Mouse (Mus musculus) bone marrow macrophage, adult 2 months (primary cell): ENCODE measurements around the gene Mettl8. TPM values are rescaled to one million over a fixed set of nuclear protein-coding genes. Genes with fewer than 3 reads are reported as not detected.

ENCODE experiments used
- H3K27ac ChIP-seq: 2 replicates; pipeline ENCODE4 v1.5.1; 2012; ENCODE audit warnings: low read depth, low read length; ENCODE audit not compliant: insufficient read depth
- H3K4me1 ChIP-seq: 2 replicates; pipeline ENCODE4 v1.6.1; 2012; ENCODE audit warnings: low read length; ENCODE audit not compliant: control insufficient read depth, insufficient read depth
- H3K4me3 ChIP-seq: 2 replicates; pipeline ENCODE4 v1.5.1; 2012; ENCODE audit warnings: mild to moderate bottlenecking, low read length, moderate library complexity; ENCODE audit not compliant: insufficient read depth
- CTCF ChIP-seq: IDR thresholded peaks from 2 replicates; pipeline ENCODE4 v1.5.1; 2012; ENCODE audit warnings: low read depth, mild to moderate bottlenecking, low read length, moderate library complexity
- POLR2A ChIP-seq: IDR thresholded peaks from 2 replicates; pipeline ENCODE4 v1.6.1; 2012; ENCODE audit warnings: mild to moderate bottlenecking, low read depth, low read length, borderline replicate concordance
- polyA plus RNA-seq: library from polyadenylated mRNA; stranded (reverse); fragments of >200 nt; gene quantifications from 2 replicates; pipeline ENCODE4 v1.2.4, GENCODE M21; 2012; ENCODE audit not compliant: missing spikeins, insufficient read depth, insufficient read length

Gene Mettl8
- polyA plus RNA-seq, 1 experiment: 12.8 TPM

- no peak overlapping the region for H3K4me3 ChIP-seq
- TF ChIP-seq CTCF (no peak), POLR2A (no peak)
- no peak overlapping the region for H3K27ac ChIP-seq
- peaks cover 31% of the 10 kb centered on the region for H3K4me1 ChIP-seq
Observed at GRCm38 (mm10) chr2:70993740-70994139, 61.6 kb downstream of the Mettl8 start.

- no peak for TF ChIP-seq CTCF
- TF ChIP-seq POLR2A: no peak
- Histone ChIP-seq H3K4me3 (no peak overlapping the region), H3K27ac (no peak overlapping the region), H3K4me1 (peaks cover 35% of the 10 kb centered on the region)
Observed at GRCm38 (mm10) chr2:70992715-70993114, 62.7 kb downstream of the Mettl8 start.

GRCm38 (mm10) chr2:70990196-70990595 is 65.2 kb downstream of the Mettl8 start:
- TF ChIP-seq CTCF (no peak), POLR2A (no peak)
- H3K4me1 ChIP-seq: peaks cover 50% of the 10 kb centered on the region
- peak overlapping the region; percentile 74 for H3K27ac ChIP-seq
- H3K4me3 ChIP-seq: no peak overlapping the region

- peaks cover 50% of the 10 kb centered on the region for H3K4me1 ChIP-seq
- H3K4me3 ChIP-seq: peak overlapping the region; percentile 8
- H3K27ac ChIP-seq: peak overlapping the region; percentile 74
- TF ChIP-seq POLR2A (no peak), CTCF (no peak)
Observed at GRCm38 (mm10) chr2:70989201-70990191, 65.9 kb downstream of the Mettl8 start.

- TF ChIP-seq CTCF (no peak), POLR2A (no peak)
Observed at GRCm38 (mm10) chr2:70978271-70978670, 77.1 kb downstream of the Mettl8 start.

GRCm38 (mm10) chr2:70974769-70975168 is 80.6 kb downstream of the Mettl8 start:
- TF ChIP-seq CTCF (no peak), POLR2A (no peak)
- Histone ChIP-seq H3K4me3 (no peak overlapping the region), H3K4me1 (peaks cover 31% of the 10 kb centered on the region), H3K27ac (no peak overlapping the region)

More at GRCm38 (mm10) chr2:70978271-70978670, 77.1 kb downstream of the Mettl8 start:
- Histone ChIP-seq H3K27ac (peak overlapping the region; percentile 96), H3K4me3 (no peak overlapping the region), H3K4me1 (peaks cover 27% of the 10 kb centered on the region)

- TF ChIP-seq CTCF: no peak
- TF ChIP-seq POLR2A: no peak
- no peak overlapping the region for H3K4me3 ChIP-seq
- peaks cover 37% of the 10 kb centered on the region for H3K4me1 ChIP-seq
- no peak overlapping the region for H3K27ac ChIP-seq
Observed at GRCm38 (mm10) chr2:70972795-70973518, 82.4 kb downstream of the Mettl8 start.

GRCm38 (mm10) chr2:70970158-70970741 is 85.1 kb downstream of the Mettl8 start:
- Histone ChIP-seq H3K4me1 (peaks cover 39% of the 10 kb centered on the region), H3K27ac (0 out of 2 replicates have a peak overlapping the region, but pooled peaks have one; percentile 9), H3K4me3 (no peak overlapping the region)
- no peak for TF ChIP-seq CTCF
- TF ChIP-seq POLR2A: no peak

- peak overlapping the region; percentile 91 for H3K27ac ChIP-seq
- TF ChIP-seq POLR2A (no peak), CTCF (no peak)
- H3K4me1 ChIP-seq: peaks cover 51% of the 10 kb centered on the region
- no peak overlapping the region for H3K4me3 ChIP-seq
Observed at GRCm38 (mm10) chr2:70968305-70968704, 87.1 kb downstream of the Mettl8 start.
